Mouse (Mus musculus): ENCODE measurements around the gene Mrpl2. TPM values are rescaled to one million over a fixed set of nuclear protein-coding genes. Genes with fewer than 3 reads are reported as not detected.

Mrpl2 gene
- polyA plus RNA-seq, 1 experiment from 2014 or later, result 89.0 TPM

- Histone ChIP-seq H3K27ac (no peak overlapping the region), H3K9ac (no peak overlapping the region), H3K4me2 (no peak overlapping the region), H3K9me3 (replicated peaks) (no peaks in the 10 kb centered on the region), H3K27me3 (no peaks in the 10 kb centered on the region), H3K4me1 (peaks cover 31% of the 10 kb centered on the region), H3K4me3 (no peak overlapping the region), H3K36me3 (ENCODE audit: poor library complexity, severe bottlenecking) (peaks cover 33% of the 10 kb centered on the region)
- no peak for ATAC-seq
- WGBS, result 92% methylated on average over 5 of the region's 5 CpGs
Observed at GRCm38 (mm10) chr17:46699245-46699644, 53.2 kb downstream of the Mrpl2 start.

Other genes with a start within 250 kb of the Mrpl2 start
- gene Crip3, start 217.3 kb upstream of the Mrpl2 start, polyA plus RNA-seq (2015; fragmentation: Nextera tagmentation; extraction: Ambion mirVana), result 0.75 and 0.89 TPM in 2 replicates
- 0.13 TPM in 1 of 2 replicates, not detected in the other for gene Slc22a7, start 207.8 kb upstream of the Mrpl2 start, polyA plus RNA-seq (2015; fragmentation: Nextera tagmentation; extraction: Ambion mirVana)
- gene Ttbk1, start 158.6 kb upstream of the Mrpl2 start, polyA plus RNA-seq (2015; fragmentation: Nextera tagmentation; extraction: Ambion mirVana), result 3.7 and 4.1 TPM in 2 replicates
- 51.2 and 59.0 TPM in 2 replicates for gene Dnph1, start 149.5 kb upstream of the Mrpl2 start, polyA plus RNA-seq (2015; fragmentation: Nextera tagmentation; extraction: Ambion mirVana)
- gene Cul9, start 99.8 kb upstream of the Mrpl2 start, polyA plus RNA-seq (2015; fragmentation: Nextera tagmentation; extraction: Ambion mirVana), result 9.8 and 12.4 TPM in 2 replicates
- 4.2 and 4.4 TPM in 2 replicates for gene Srf, start 90.1 kb upstream of the Mrpl2 start, polyA plus RNA-seq (2015; fragmentation: Nextera tagmentation; extraction: Ambion mirVana)
- gene Ptk7, start 16.7 kb upstream of the Mrpl2 start, polyA plus RNA-seq (2015; fragmentation: Nextera tagmentation; extraction: Ambion mirVana), result 32.5 and 35.3 TPM in 2 replicates
- gene Klc4, start 207 bp upstream of the Mrpl2 start, polyA plus RNA-seq (2015; fragmentation: Nextera tagmentation; extraction: Ambion mirVana), result 44.3 and 47.7 TPM in 2 replicates
- gene Cul7, start 4.1 kb downstream of the Mrpl2 start, polyA plus RNA-seq (2015; fragmentation: Nextera tagmentation; extraction: Ambion mirVana), result 33.5 and 39.0 TPM in 2 replicates
- 54.5 and 59.7 TPM in 2 replicates for gene Rrp36, start 28.1 kb downstream of the Mrpl2 start, polyA plus RNA-seq (2015; fragmentation: Nextera tagmentation; extraction: Ambion mirVana)
- 196 and 208 TPM in 2 replicates for gene Mea1, start 32.6 kb downstream of the Mrpl2 start, polyA plus RNA-seq (2015; fragmentation: Nextera tagmentation; extraction: Ambion mirVana)
- 145 and 147 TPM in 2 replicates for gene Klhdc3, start 34.7 kb downstream of the Mrpl2 start, polyA plus RNA-seq (2015; fragmentation: Nextera tagmentation; extraction: Ambion mirVana)
- gene Ppp2r5d, start 58.9 kb downstream of the Mrpl2 start, polyA plus RNA-seq (2015; fragmentation: Nextera tagmentation; extraction: Ambion mirVana), result 85.4 and 103 TPM in 2 replicates
- 18.9 and 21.3 TPM in 2 replicates for gene Pex6, start 65.2 kb downstream of the Mrpl2 start, polyA plus RNA-seq (2015; fragmentation: Nextera tagmentation; extraction: Ambion mirVana)
- 0.52 and 0.58 TPM in 2 replicates for gene Gnmt, start 82.9 kb downstream of the Mrpl2 start, polyA plus RNA-seq (2015; fragmentation: Nextera tagmentation; extraction: Ambion mirVana)
- gene Cnpy3, start 106.0 kb downstream of the Mrpl2 start, polyA plus RNA-seq (2015; fragmentation: Nextera tagmentation; extraction: Ambion mirVana), result 56.2 and 60.0 TPM in 2 replicates
- gene Ptcra, start 117.5 kb downstream of the Mrpl2 start, polyA plus RNA-seq (2015; fragmentation: Nextera tagmentation; extraction: Ambion mirVana), result 0.21 and 0.45 TPM in 2 replicates
- 64.2 and 69.0 TPM in 2 replicates for gene 2310039H08Rik, start 126.4 kb downstream of the Mrpl2 start, polyA plus RNA-seq (2015; fragmentation: Nextera tagmentation; extraction: Ambion mirVana)
- gene Rpl7l1, start 136.4 kb downstream of the Mrpl2 start, polyA plus RNA-seq (2015; fragmentation: Nextera tagmentation; extraction: Ambion mirVana), result 142 and 143 TPM in 2 replicates
- 5.2 and 5.8 TPM in 2 replicates for gene Bicral, start 212.3 kb downstream of the Mrpl2 start, polyA plus RNA-seq (2015; fragmentation: Nextera tagmentation; extraction: Ambion mirVana)
- 51.3 and 53.5 TPM in 2 replicates for gene Tbcc, start 244.5 kb downstream of the Mrpl2 start, polyA plus RNA-seq (2015; fragmentation: Nextera tagmentation; extraction: Ambion mirVana)